ENCODE assay signal across 18 mouse cellular contexts in genomic region chr6:134183592-134184342, GRCm38 (mm10).
A peak's percentile ranks its signal among the peaks of the same experiment; 100 is the strongest.
DNase-seq lines count a peak whose midpoint lies in the region; ATAC-seq and TF ChIP-seq lines count a peak whose summit lies in the region.
"Had no signal": no experiment of that assay in that cellular context is flagged by ENCODE, and none has a peak within 500 bp of the region (broad histone marks: within the 10 kb centered on the region; RNA-seq: fewer than 3 reads in every experiment).

No protein-coding gene starts in this region.

- peaks cover 17% of the 10 kb centered on the region for H3K4me1 ChIP-seq in kidney, adult 2 months (ENCODE audit: control insufficient read depth, insufficient read depth, low read length)
- H3K4me1 ChIP-seq in megakaryocyte, embryonic 14.5 days, result peaks cover 100% of the 10 kb centered on the region

- H3K36me3 ChIP-seq in kidney, adult 2 months (ENCODE audit: control insufficient read depth, insufficient read depth, low read length), result no peaks in the 10 kb centered on the region
- peaks cover 66% of the 10 kb centered on the region for H3K36me3 ChIP-seq in megakaryocyte, embryonic 14.5 days (replicated peaks; ENCODE audit: low read length)
- H3K36me3 ChIP-seq: forebrain, embryonic 15.5 days; hindbrain, embryonic 13.5 days; kidney, embryonic 15.5 days; liver, embryonic 15.5 days had no signal

- no peak overlapping the region for H3K27ac ChIP-seq in kidney, adult 2 months (ENCODE audit: insufficient read depth, low read depth, low read length)
- H3K27ac ChIP-seq: forebrain, embryonic 15.5 days; hindbrain, embryonic 13.5 days; liver, embryonic 15.5 days had no signal

- no peak for TF ChIP-seq POLR2A in kidney, adult 2 months (IDR thresholded peaks at IDR 0.05; ENCODE audit: low read depth, low read length)

- no peaks in the 10 kb centered on the region for H3K27me3 ChIP-seq in kidney, adult 2 months (replicated peaks; ENCODE audit: control insufficient read depth, insufficient read depth, low read length)
- H3K27me3 ChIP-seq in megakaryocyte, embryonic 14.5 days (replicated peaks), result no peaks in the 10 kb centered on the region
- H3K27me3 ChIP-seq: forebrain, embryonic 15.5 days; hindbrain, embryonic 13.5 days; kidney, embryonic 15.5 days; liver, embryonic 15.5 days had no signal

- 0 out of 2 replicates have a peak, but pooled peaks have one; percentile 22 for TF ChIP-seq CTCF in kidney, adult 2 months (conservative IDR thresholded peaks at IDR 0.05; ENCODE audit: insufficient read depth, insufficient read length, low read depth, low read length)

- H3K4me3 ChIP-seq in kidney, adult 2 months (ENCODE audit: insufficient read depth, low read depth, low read length), result no peak overlapping the region
- peak overlapping the region; percentile 12 for H3K4me3 ChIP-seq in megakaryocyte, embryonic 14.5 days (replicated peaks)
- H3K4me3 ChIP-seq: forebrain, embryonic 15.5 days; hindbrain, embryonic 13.5 days; kidney, embryonic 15.5 days; liver, embryonic 15.5 days had no signal

- 70% methylated on average over 11 of the region's 11 CpGs for WGBS in kidney, adult 2 months

- peak; percentile 59 for DNase-seq in heart, adult 11 months
- DNase-seq in heart, postnatal 4 days, result no peak
- peak; percentile 36 for DNase-seq in kidney, adult 2 months
- no peak for DNase-seq in kidney, adult 8-10 months
- DNase-seq in adrenal gland, adult 8-10 months, result no peak
- no peak for DNase-seq in right cerebral cortex, postnatal 4 days
- DNase-seq: adrenal gland, postnatal 10 days; cerebellum, adult 9-11 months; embryo, embryonic 11 days; gastrocnemius, postnatal 14 days; layer of hippocampus, adult 9-11 months; thymus, adult 18-20 months had no signal

- no peak for ATAC-seq in megakaryocyte, adult 5-6 weeks (ENCODE audit: poor library complexity, severe bottlenecking)
- ATAC-seq: forebrain, embryonic 15.5 days had no signal

- no peaks in the 10 kb centered on the region for H3K9me3 ChIP-seq in megakaryocyte, embryonic 14.5 days
- H3K9me3 ChIP-seq: forebrain, embryonic 15.5 days; hindbrain, embryonic 13.5 days; kidney, embryonic 15.5 days; liver, embryonic 15.5 days had no signal

Comparison
In these comparisons a context has a peak if more than half of its experiments do, and no peak if none do; other contexts are left out.
1. DNase-seq: peak in heart, adult 11 months (single experiment) and kidney, adult 2 months (single experiment); none in heart, postnatal 4 days (single experiment), kidney, adult 8-10 months (0 of 2), adrenal gland, adult 8-10 months (single experiment) and right cerebral cortex, postnatal 4 days (single experiment).